Mouse (Mus musculus): ENCODE measurements around the gene Itga10. TPM values are rescaled to one million over a fixed set of nuclear protein-coding genes. Genes with fewer than 3 reads are reported as not detected.
A peak's percentile ranks its signal among the peaks of the same experiment; 100 is the strongest.

Itga10 gene
- total RNA-seq, 2 experiments from 2014 or later: 1.3 TPM; not detected in 1

- peak; percentile 84 for ATAC-seq (replicated peaks; ENCODE audit: poor library complexity, severe bottlenecking)
Observed at GRCm38 (mm10) chr3:96707903-96708683, 62.7 kb downstream of the Itga10 start, which contains the start of gene Nudt17. Nudt17 (minus strand) TSS chr3:96708562.

GRCm38 (mm10) chr3:96708684-96709064 is 63.3 kb downstream of the Itga10 start:
- no peak for ATAC-seq (replicated peaks; ENCODE audit: poor library complexity, severe bottlenecking)

Other genes starting within 250 kb of the Itga10 start
- not detected in 2 replicates for gene BC107364, start 193.3 kb upstream of the Itga10 start, total RNA-seq (2014; fragmentation: Nextera tagmentation)
- not detected in 2 replicates for gene BC107364, start 193.3 kb upstream of the Itga10 start, total RNA-seq (2017)
- gene Hfe2, start 120.4 kb upstream of the Itga10 start, total RNA-seq (2014; fragmentation: Nextera tagmentation): not detected in 2 replicates
- gene Hfe2, start 120.4 kb upstream of the Itga10 start, total RNA-seq (2017): not detected in 2 replicates
- gene Txnip, start 87.6 kb upstream of the Itga10 start, total RNA-seq (2014; fragmentation: Nextera tagmentation): 80.1 and 110 TPM in 2 replicates
- gene Txnip, start 87.6 kb upstream of the Itga10 start, total RNA-seq (2017): 79.0 and 80.5 TPM in 2 replicates
- not detected in 2 replicates for gene Gm16253, start 68.6 kb upstream of the Itga10 start, total RNA-seq (2014; fragmentation: Nextera tagmentation)
- not detected in 2 replicates for gene Gm16253, start 68.6 kb upstream of the Itga10 start, total RNA-seq (2017)
- 15.6 and 43.7 TPM in 2 replicates for gene Polr3gl, start 51.4 kb upstream of the Itga10 start, total RNA-seq (2014; fragmentation: Nextera tagmentation)
- 50.5 and 57.8 TPM in 2 replicates for gene Polr3gl, start 51.4 kb upstream of the Itga10 start, total RNA-seq (2017)
- gene Ankrd34a, start 48.9 kb upstream of the Itga10 start, total RNA-seq (2014; fragmentation: Nextera tagmentation): not detected in 2 replicates
- gene Ankrd34a, start 48.9 kb upstream of the Itga10 start, total RNA-seq (2017): not detected in 2 replicates
- 2.2 and 2.3 TPM in 2 replicates for gene Lix1l, start 44.4 kb upstream of the Itga10 start, total RNA-seq (2014; fragmentation: Nextera tagmentation)
- gene Lix1l, start 44.4 kb upstream of the Itga10 start, total RNA-seq (2017): 1.7 and 2.1 TPM in 2 replicates
- gene Rbm8a, start 15.7 kb upstream of the Itga10 start, total RNA-seq (2014; fragmentation: Nextera tagmentation): 112 and 120 TPM in 2 replicates
- 64.5 and 64.7 TPM in 2 replicates for gene Rbm8a, start 15.7 kb upstream of the Itga10 start, total RNA-seq (2017)
- gene Pex11b, start 10.2 kb upstream of the Itga10 start, total RNA-seq (2014; fragmentation: Nextera tagmentation): 23.6 and 41.6 TPM in 2 replicates
- gene Pex11b, start 10.2 kb upstream of the Itga10 start, total RNA-seq (2017): 14.5 and 20.1 TPM in 2 replicates
- gene Gm42957, start 10.1 kb upstream of the Itga10 start, total RNA-seq (2014; fragmentation: Nextera tagmentation): 0.15 TPM in 1 of 2 replicates, not detected in the other
- gene Gm42957, start 10.1 kb upstream of the Itga10 start, total RNA-seq (2017): not detected in 2 replicates
- gene Ankrd35, start 24.5 kb downstream of the Itga10 start, total RNA-seq (2014; fragmentation: Nextera tagmentation): not detected in 2 replicates
- gene Ankrd35, start 24.5 kb downstream of the Itga10 start, total RNA-seq (2017): not detected in 2 replicates
- gene Pias3, start 50.8 kb downstream of the Itga10 start, total RNA-seq (2014; fragmentation: Nextera tagmentation): 8.1 and 14.4 TPM in 2 replicates
- 3.3 and 8.2 TPM in 2 replicates for gene Pias3, start 50.8 kb downstream of the Itga10 start, total RNA-seq (2017)
- gene Nudt17, start 63.0 kb downstream of the Itga10 start, total RNA-seq (2014; fragmentation: Nextera tagmentation): not detected in 2 replicates
- gene Nudt17, start 63.0 kb downstream of the Itga10 start, total RNA-seq (2017): 0.31 TPM in 1 of 2 replicates, not detected in the other
- 30.8 and 38.8 TPM in 2 replicates for gene Polr3c, start 82.0 kb downstream of the Itga10 start, total RNA-seq (2014; fragmentation: Nextera tagmentation)
- gene Polr3c, start 82.0 kb downstream of the Itga10 start, total RNA-seq (2017): 22.4 and 22.5 TPM in 2 replicates
- gene Rnf115, start 82.1 kb downstream of the Itga10 start, total RNA-seq (2014; fragmentation: Nextera tagmentation): 41.1 and 65.6 TPM in 2 replicates
- gene Rnf115, start 82.1 kb downstream of the Itga10 start, total RNA-seq (2017): 55.3 and 71.5 TPM in 2 replicates
- not detected in 2 replicates for gene Pdzk1, start 183.7 kb downstream of the Itga10 start, total RNA-seq (2014; fragmentation: Nextera tagmentation)
- not detected in 2 replicates for gene Pdzk1, start 183.7 kb downstream of the Itga10 start, total RNA-seq (2017)
- gene Cd160, start 183.8 kb downstream of the Itga10 start, total RNA-seq (2014; fragmentation: Nextera tagmentation): not detected in 2 replicates
- 0.62 and 1.9 TPM in 2 replicates for gene Cd160, start 183.8 kb downstream of the Itga10 start, total RNA-seq (2017)

Data from granulocyte monocyte progenitor cell, adult 5-6 weeks (primary cell).